Mouse (Mus musculus) heart, postnatal 0 days (tissue): ENCODE data around the gene Klhl13.

ENCODE experiments used
- CTCF ChIP-seq: IDR thresholded peaks from 2 replicates; pipeline ENCODE4 v1.5.1; 2016; ENCODE audit warnings: antibody characterized with exemption, control low read depth, low read depth
- EP300 ChIP-seq: IDR thresholded peaks from 2 replicates; pipeline ENCODE4 v1.6.1; 2016; ENCODE audit warnings: antibody characterized with exemption, low read depth

- TF ChIP-seq CTCF (no peak), EP300 (no peak)
These were observed 46.0 kb downstream of the Klhl13 start for GRCm38 (mm10) chrX:23318857-23319256.
